Mouse (Mus musculus): Measurements from ENCODE around the gene Rab30.
"Not testable (repeated sequence)": the region's sequence is repeated elsewhere in the genome, so short reads cannot be mapped to it uniquely, and the experiment has no call there.

Gene Rab30

GRCm38 (mm10) chr7:92741152-92741860, at the start of gene Rab30:
Gene Rab30, plus strand, starts transcription at chr7:92741603.
- peak; percentile 85 to 93 for DNase-seq

- DNase-seq = no peak
Observed at GRCm38 (mm10) chr7:92696395-92696794, 45.0 kb upstream of the Rab30 start.

DNA sequence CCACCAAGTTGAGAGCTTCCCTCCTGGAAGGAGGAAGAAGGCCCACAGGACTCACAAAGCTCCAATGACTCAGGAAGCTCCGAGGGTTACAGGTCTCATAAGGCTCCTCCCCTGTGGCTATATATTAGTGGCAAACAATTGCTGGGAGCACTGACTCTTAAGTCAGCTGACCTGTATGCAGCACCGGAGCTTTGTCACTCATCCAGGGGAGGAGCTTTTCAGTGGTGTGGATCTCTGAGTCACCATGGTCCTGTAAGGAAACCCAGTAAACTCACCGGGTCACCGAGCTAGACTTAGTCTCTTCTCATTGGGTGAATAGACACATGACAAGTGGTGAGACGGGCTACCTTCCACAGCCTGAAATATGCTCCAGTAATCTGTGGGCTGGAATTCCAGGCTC, 42.6 kb upstream of the Rab30 start:
- DNase-seq = no peak

GRCm38 (mm10) chr7:92703661-92704060, 37.7 kb upstream of the Rab30 start:
- DNase-seq = no peak

DNA sequence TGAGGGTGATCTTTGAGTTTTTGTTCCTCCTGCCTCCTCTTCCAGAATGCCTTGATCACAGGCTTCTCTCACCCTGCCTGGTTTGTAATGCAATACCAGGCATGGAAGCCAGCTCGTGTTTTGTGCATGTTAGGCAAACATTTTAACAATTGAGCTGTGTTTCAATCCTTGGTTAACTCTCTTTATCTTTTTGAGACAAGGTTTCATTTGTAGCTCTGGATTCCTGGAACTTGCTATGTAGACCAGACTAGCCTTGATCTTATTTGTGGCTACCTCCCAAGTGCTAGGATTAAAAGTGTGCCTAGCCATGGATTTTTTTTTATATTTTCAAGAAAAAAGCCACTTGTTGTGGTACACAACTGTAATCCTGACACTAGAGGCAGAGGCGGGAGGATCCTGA, 35.9 kb upstream of the Rab30 start:
- no peak for DNase-seq

DNA sequence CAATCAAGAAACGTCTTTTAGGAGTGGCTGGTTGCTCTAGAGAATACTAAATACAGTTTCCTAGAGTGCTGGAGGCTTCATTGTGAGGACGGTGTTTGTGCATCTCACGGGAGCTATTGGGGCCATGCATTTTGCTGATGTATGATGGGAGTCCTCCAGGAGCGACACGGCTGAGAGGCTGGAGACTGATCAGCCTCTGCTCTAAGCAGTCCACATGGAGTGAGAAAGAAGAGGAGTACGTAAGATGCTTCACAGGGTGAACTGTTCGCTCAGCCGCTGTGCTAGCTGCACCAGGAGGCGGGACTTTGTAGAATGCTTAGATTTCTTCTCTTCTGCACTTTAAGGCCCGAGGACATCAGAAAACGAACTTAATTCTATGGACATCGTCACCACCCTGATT, 34.7 kb upstream of the Rab30 start:
- DNase-seq = no peak

DNA sequence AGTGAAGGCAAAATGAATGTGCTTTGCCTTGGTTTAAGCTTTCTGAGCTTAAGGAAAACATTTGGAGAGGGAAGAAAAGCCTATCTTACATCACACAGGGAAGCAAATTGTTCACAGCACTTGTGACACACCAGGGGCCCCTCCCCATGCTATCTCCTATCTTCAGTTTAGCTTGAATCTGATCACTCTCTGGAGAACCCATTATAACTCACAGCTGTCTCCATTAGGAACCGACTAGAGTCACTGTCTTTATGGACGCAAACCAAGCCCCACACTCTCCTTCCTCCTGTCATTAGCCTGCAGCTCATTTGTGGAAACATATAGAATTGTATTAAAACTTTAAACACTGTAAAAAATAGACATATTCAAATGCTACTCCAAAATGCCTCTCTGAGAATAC, 31.8 kb upstream of the Rab30 start:
- DNase-seq = no peak

DNA sequence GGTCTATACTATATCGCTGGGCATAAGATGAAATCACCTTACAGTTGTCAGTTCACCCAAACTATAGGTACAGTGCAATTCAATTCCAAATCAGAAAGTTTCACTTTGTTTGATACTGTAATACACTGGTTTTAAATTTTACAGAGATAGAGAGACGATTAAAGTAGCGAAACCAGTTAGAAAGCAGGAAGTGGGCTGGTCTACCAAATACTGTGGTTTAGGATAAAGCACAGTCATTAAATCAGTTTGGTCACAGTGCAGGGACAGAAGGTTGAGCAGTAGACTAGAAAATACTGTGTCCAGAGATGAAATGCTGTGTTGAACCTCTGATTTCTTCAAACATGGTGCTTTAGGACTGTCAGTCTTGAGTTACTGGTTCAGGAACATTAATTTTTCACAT, 29.8 kb upstream of the Rab30 start:
- no peak for DNase-seq

GRCm38 (mm10) chr7:92715055-92715454, 26.3 kb upstream of the Rab30 start:
- no peak for DNase-seq

GRCm38 (mm10) chr7:92720156-92720905, 21.1 kb upstream of the Rab30 start:
- peak; percentile 21 to 49 for DNase-seq

DNA sequence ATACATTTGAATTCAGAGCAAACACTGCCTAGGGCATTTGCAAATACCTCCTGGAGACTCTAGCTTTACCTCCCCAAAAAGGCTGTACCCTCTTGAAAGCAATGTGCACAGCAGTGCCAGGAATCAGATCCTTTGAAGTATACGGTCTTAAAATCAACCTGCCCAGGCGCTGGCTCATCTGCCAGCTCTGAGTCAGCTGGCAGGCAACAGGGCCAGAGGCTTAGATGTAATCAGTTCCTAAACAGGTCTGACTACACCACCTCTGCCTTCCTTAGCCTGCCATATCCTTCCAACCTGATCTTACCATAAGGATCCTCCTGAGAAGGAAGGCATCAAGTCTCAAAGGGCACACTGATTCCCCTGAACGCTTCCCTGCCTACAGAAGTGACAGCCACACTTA, 17.7 kb upstream of the Rab30 start:
- no peak for DNase-seq

GRCm38 (mm10) chr7:92724261-92724660, 17.1 kb upstream of the Rab30 start:
- DNase-seq = no peak

GRCm38 (mm10) chr7:92729583-92729982, 11.8 kb upstream of the Rab30 start:
- not testable (repeated sequence) for DNase-seq

- no peak for DNase-seq
Observed at GRCm38 (mm10) chr7:92730465-92730864, 10.9 kb upstream of the Rab30 start.

- no peak for DNase-seq
Observed at GRCm38 (mm10) chr7:92730959-92731358, 10.4 kb upstream of the Rab30 start.

DNA sequence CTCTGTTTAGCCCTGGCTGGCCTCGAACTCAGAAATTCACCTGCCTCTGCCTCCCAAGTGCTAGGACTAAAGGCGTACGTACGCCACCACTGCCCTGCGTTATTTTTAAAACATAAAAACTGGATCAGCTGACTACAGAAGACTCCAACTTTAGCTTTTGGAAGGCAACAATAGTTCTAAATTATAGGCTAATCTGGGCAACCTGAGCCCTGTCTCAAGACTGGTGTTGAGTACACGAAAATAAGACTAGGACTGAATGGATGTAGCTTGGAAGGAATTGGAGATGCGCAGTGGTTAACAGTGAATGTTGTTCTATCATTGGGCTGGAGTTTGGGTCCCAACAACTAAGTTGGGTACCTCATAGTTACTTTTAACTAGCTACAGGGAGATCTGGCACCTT, 9.3 kb upstream of the Rab30 start:
- DNase-seq = no peak

DNA sequence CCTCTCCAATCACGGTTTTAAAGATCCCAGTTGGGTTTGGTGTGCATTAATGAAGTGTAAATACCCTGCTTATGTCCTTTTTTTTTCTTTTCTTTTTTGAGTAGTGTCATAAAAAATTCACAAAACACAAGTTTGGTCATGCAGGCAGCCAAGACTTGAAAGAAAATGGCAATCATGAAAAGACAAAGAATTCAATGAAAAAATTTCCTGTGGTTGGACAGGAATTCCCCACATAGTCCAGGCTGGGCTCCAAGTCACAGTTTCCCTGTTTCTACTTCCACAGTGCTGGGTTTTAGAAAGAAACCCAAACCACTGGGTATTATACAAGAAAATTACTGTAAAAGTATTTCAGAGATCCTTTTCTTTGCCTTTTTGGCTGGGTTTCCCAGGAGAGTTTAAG, 3.8 kb upstream of the Rab30 start:
- no peak for DNase-seq

DNA sequence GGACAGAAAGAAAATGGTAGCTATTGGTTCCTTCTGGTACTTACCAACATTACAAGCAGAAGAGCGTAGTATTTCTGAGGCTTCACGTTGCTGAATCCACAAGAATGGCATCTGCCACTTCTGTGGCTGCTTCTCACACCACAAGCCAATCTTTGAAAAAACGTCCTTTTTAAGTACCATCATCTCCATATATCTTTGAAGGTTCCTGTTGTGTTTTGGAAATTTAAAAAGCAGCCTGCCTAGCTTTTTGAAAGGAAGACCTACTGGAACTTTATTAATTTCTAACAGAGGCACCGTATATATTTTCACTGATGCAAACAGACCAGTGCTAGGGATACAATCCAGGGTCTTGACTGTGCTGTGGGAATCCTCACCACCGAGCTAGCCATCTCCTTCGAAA, 1.4 kb upstream of the Rab30 start:
- DNase-seq = no peak

GRCm38 (mm10) chr7:92740411-92741115, 840 bp upstream of the Rab30 start:
- no peak for DNase-seq

DNA sequence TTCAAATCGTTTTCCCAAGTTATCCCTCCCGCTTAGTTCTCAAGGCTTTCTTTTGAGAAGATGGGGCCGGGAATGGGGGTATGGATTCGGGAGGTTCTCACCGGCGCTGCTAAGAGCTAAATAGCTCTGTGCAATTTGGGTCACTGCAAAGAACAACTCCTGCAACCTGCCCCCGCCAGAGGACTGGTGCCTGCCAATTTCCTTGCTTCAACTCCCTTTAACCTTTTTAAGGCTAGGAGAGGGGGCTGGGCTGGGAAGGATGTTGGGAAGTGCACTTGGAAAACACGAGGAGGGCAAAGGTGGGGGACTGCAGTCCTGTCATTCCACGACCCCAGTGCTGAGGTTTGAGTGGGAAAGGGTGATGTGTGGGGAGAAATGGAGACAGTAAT, 452 bp downstream of the Rab30 start:
- DNase-seq = peak; percentile 21 to 31

DNA sequence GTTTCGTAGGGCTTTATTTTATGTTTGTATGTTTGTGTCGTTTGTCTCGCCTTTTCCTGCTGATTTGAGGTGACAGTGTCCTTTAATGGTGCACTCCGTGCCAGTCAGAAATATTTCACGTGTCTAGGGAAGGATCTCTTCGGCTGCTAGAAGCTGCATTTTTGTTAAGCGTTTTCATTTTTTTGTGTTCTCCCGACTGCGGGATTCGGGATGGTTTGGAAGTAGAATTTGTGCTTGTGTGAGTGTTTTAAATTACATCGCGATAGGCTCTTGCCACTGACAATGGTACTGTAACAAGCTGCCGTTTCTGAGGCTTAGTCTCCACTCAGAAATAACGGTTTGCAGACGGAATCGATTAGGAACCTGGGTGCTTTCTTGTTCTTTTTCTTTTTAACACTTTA, 938 bp downstream of the Rab30 start:
- no peak for DNase-seq

- DNase-seq = no peak
Observed at GRCm38 (mm10) chr7:92742774-92743173, 1.4 kb downstream of the Rab30 start.

GRCm38 (mm10) chr7:92743325-92743724, 1.9 kb downstream of the Rab30 start:
- DNase-seq = no peak

- DNase-seq = no peak
Observed at GRCm38 (mm10) chr7:92750395-92750794, 9.0 kb downstream of the Rab30 start.

Data from thymus, adult 18-20 months (tissue).